Mouse (Mus musculus): Measurements from ENCODE around the gene Gm6871.

DNA sequence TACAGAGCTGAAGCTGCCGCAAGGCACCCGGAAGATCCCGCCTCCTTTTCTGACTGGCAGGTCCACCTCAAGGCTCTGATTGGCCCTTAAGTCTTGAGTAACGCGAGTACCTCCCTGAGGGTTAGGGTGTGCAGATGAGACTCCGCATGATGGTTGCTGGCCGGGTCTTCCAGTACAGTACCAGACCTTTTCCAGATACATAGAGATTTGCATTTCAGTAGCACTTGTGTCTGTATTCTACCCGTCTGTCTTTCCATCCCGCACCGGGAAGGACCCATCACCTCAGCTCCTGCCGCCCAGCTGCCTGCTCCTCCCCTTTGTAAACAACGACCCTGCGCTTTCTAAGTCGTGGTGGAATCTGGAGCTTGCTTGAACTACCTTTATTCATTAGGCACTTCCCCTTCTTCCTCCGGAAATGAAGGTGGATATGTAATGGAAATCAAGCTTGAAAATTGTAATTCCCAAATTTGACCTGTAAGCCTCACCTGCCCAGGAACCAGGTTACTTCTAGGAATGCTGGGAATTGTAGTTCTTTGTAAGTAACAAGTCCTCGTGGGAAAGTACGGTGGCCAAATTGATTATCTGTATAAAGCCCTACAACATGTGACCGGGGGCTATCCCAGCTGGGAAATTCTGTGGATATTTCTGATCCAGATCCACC is 73.9 kb downstream of the Gm6871 start, which contains the start of the genes Gm20449 and AW146154:
- TF ChIP-seq POLR2A (IDR thresholded peaks at IDR 0.05; ENCODE audit: extremely low read depth, insufficient read depth, low read length), result no peak
- TF ChIP-seq CTCF (IDR thresholded peaks at IDR 0.05; ENCODE audit: low read depth, low read length), result no peak
